Mouse (Mus musculus) midbrain, embryonic 13.5 days (tissue): ENCODE measurements around the gene Wdr37. TPM values are rescaled to one million over a fixed set of nuclear protein-coding genes. Genes with fewer than 3 reads are reported as not detected.
A peak's percentile ranks its signal among the peaks of the same experiment; 100 is the strongest.

Source experiments
- ATAC-seq: fragments of 200-750 bp; cut with Nextera tagmentation; 2 replicates; pipeline ENCODE4 v1.8.0; 2017; ENCODE audit warnings: mild to moderate bottlenecking, moderate TSS enrichment, moderate library complexity
- H3K27ac ChIP-seq: fragments of 300-500 bp; sonication (generic); 2 replicates; pipeline ENCODE4 v1.5.1; 2015; ENCODE audit warnings: inconsistent platforms, mild to moderate bottlenecking, moderate library complexity
- H3K27me3 ChIP-seq: fragments of 300-500 bp; sonication (generic); 2 replicates; pipeline ENCODE4 v1.6.1; 2015; ENCODE audit warnings: mild to moderate bottlenecking, inconsistent platforms
- H3K36me3 ChIP-seq: fragments of 300-500 bp; sonication (generic); 2 replicates; pipeline ENCODE4 v1.6.1; 2015; ENCODE audit warnings: mild to moderate bottlenecking, inconsistent platforms
- H3K4me1 ChIP-seq: fragments of 300-500 bp; sonication (generic); replicated peaks from 2 replicates; pipeline ENCODE4 v1.6.1; 2015; ENCODE audit warnings: inconsistent platforms
- H3K4me2 ChIP-seq: fragments of 300-500 bp; sonication (generic); replicated peaks from 2 replicates; pipeline ENCODE4 v1.6.1; 2015; ENCODE audit warnings: moderate library complexity, mild to moderate bottlenecking, inconsistent platforms
- H3K4me3 ChIP-seq: fragments of 300-500 bp; sonication (generic); replicated peaks from 2 replicates; pipeline ENCODE4 v1.5.1; 2015; ENCODE audit warnings: mild to moderate bottlenecking, inconsistent platforms
- H3K9ac ChIP-seq: fragments of 300-500 bp; sonication (generic); replicated peaks from 2 replicates; pipeline ENCODE4 v1.6.1; 2015; ENCODE audit warnings: mild to moderate bottlenecking, inconsistent platforms
- H3K9me3 ChIP-seq: fragments of 300-500 bp; sonication (generic); 2 replicates; pipeline ENCODE4 v1.6.1; 2016; ENCODE audit warnings: mild to moderate bottlenecking, inconsistent platforms
- WGBS: fragments of 180-500 bp; shearing (Covaris S2); methylation state at CpG from one replicate; pipeline ENCODE4 v1.1.7; 2015; 5-methylcytosine and 5-hydroxymethylcytosine counted together
- polyA plus RNA-seq: library from polyadenylated mRNA; unstranded; fragments of >200 nt; fragmentation: Nextera tagmentation; extraction: Ambion mirVana; gene quantifications from 2 replicates; pipeline ENCODE4 v1.2.1, GENCODE M21; 2015

The Wdr37 gene
- polyA plus RNA-seq, 1 experiment from 2014 or later = 56.6 TPM

GRCm38 (mm10) chr13:8839111-8839510, 32.6 kb downstream of the Wdr37 start:
- Histone ChIP-seq H3K36me3 (peaks cover 85% of the 10 kb centered on the region), H3K4me2 (no peak overlapping the region), H3K4me3 (no peak overlapping the region), H3K9ac (no peak overlapping the region), H3K27me3 (no peaks in the 10 kb centered on the region), H3K4me1 (no peaks in the 10 kb centered on the region), H3K9me3 (no peaks in the 10 kb centered on the region), H3K27ac (peak overlapping the region; percentile 32; the same call in 1 of the 2 replicates)
- WGBS = 91% methylated on average over 10 of the region's 10 CpGs
- no peak for ATAC-seq

- Histone ChIP-seq H3K27ac (no peak overlapping the region), H3K4me3 (no peak overlapping the region), H3K4me2 (no peak overlapping the region), H3K9ac (no peak overlapping the region), H3K4me1 (no peaks in the 10 kb centered on the region), H3K9me3 (no peaks in the 10 kb centered on the region), H3K36me3 (peaks cover 85% of the 10 kb centered on the region), H3K27me3 (no peaks in the 10 kb centered on the region)
- whole genome bisulfite sequencing = 29% methylated on average over 3 of the region's 3 CpGs
- no peak for ATAC-seq
These were observed 33.3 kb downstream of the Wdr37 start for GRCm38 (mm10) chr13:8838394-8838793.

- WGBS = 97% methylated on average over 5 of the region's 5 CpGs
- H3K9me3 ChIP-seq = no peaks in the 10 kb centered on the region
- peaks cover 63% of the 10 kb centered on the region for H3K36me3 ChIP-seq
- H3K4me1 ChIP-seq = peaks cover 2% of the 10 kb centered on the region; the same call in 1 of the 2 replicates
- no peak overlapping the region for H3K9ac ChIP-seq
- H3K27ac ChIP-seq = no peak overlapping the region
- H3K27me3 ChIP-seq = no peaks in the 10 kb centered on the region
- no peak overlapping the region for H3K4me2 ChIP-seq
- H3K4me3 ChIP-seq = no peak overlapping the region
- ATAC-seq = no peak
These were observed 37.1 kb downstream of the Wdr37 start for GRCm38 (mm10) chr13:8834573-8834972.

GRCm38 (mm10) chr13:8831546-8832251, 40.0 kb downstream of the Wdr37 start:
- H3K4me2 ChIP-seq = no peak overlapping the region
- no peak overlapping the region for H3K4me3 ChIP-seq
- WGBS = 94% methylated on average over 7 of the region's 7 CpGs
- no peak overlapping the region for H3K27ac ChIP-seq
- H3K9ac ChIP-seq = no peak overlapping the region
- H3K9me3 ChIP-seq = no peaks in the 10 kb centered on the region
- H3K4me1 ChIP-seq = peaks cover 2% of the 10 kb centered on the region; the same call in 1 of the 2 replicates
- peaks cover 56% of the 10 kb centered on the region for H3K36me3 ChIP-seq
- no peaks in the 10 kb centered on the region for H3K27me3 ChIP-seq
- ATAC-seq = no peak

- H3K9me3 ChIP-seq = no peaks in the 10 kb centered on the region
- no peak for ATAC-seq
- H3K4me3 ChIP-seq = no peak overlapping the region
- no peak overlapping the region for H3K4me2 ChIP-seq
- H3K27me3 ChIP-seq = no peaks in the 10 kb centered on the region
- H3K9ac ChIP-seq = no peak overlapping the region
- H3K4me1 ChIP-seq = peaks cover 2% of the 10 kb centered on the region; the same call in 1 of the 2 replicates
- H3K27ac ChIP-seq = no peak overlapping the region
- H3K36me3 ChIP-seq = peaks cover 52% of the 10 kb centered on the region
These were observed 41.0 kb downstream of the Wdr37 start for GRCm38 (mm10) chr13:8830696-8831095.

- no peaks in the 10 kb centered on the region for H3K9me3 ChIP-seq
- ATAC-seq = no peak
- H3K4me3 ChIP-seq = no peak overlapping the region
- H3K36me3 ChIP-seq = peaks cover 43% of the 10 kb centered on the region
- 61% methylated on average over 5 of the region's 5 CpGs for WGBS
- no peak overlapping the region for H3K27ac ChIP-seq
- H3K4me2 ChIP-seq = no peak overlapping the region
- peaks cover 2% of the 10 kb centered on the region; the same call in 1 of the 2 replicates for H3K4me1 ChIP-seq
- H3K9ac ChIP-seq = no peak overlapping the region
- H3K27me3 ChIP-seq = no peaks in the 10 kb centered on the region
These were observed 41.9 kb downstream of the Wdr37 start for GRCm38 (mm10) chr13:8829784-8830183.

GRCm38 (mm10) chr13:8828946-8829345, 42.8 kb downstream of the Wdr37 start:
- no peak overlapping the region for H3K9ac ChIP-seq
- H3K36me3 ChIP-seq = peaks cover 35% of the 10 kb centered on the region
- no peaks in the 10 kb centered on the region for H3K9me3 ChIP-seq
- WGBS = 100% methylated on average over 1 of the region's 1 CpGs
- no peaks in the 10 kb centered on the region for H3K27me3 ChIP-seq
- no peak overlapping the region for H3K27ac ChIP-seq
- peaks cover 2% of the 10 kb centered on the region; the same call in 1 of the 2 replicates for H3K4me1 ChIP-seq
- ATAC-seq = no peak
- H3K4me3 ChIP-seq = no peak overlapping the region
- no peak overlapping the region for H3K4me2 ChIP-seq

- Histone ChIP-seq H3K9me3 (no peaks in the 10 kb centered on the region), H3K27me3 (no peaks in the 10 kb centered on the region), H3K27ac (peak overlapping the region; percentile 30; the same call in 1 of the 2 replicates), H3K4me1 (peaks cover 8% of the 10 kb centered on the region; the same call in 1 of the 2 replicates), H3K4me2 (no peak overlapping the region), H3K36me3 (peaks cover 43% of the 10 kb centered on the region), H3K4me3 (no peak overlapping the region), H3K9ac (no peak overlapping the region)
- 68% methylated on average over 8 of the region's 8 CpGs for WGBS
- ATAC-seq = peak; percentile 54; the same call in 1 of the 2 replicates
These were observed 48.2 kb downstream of the Wdr37 start for GRCm38 (mm10) chr13:8823546-8823945.

GRCm38 (mm10) chr13:8823120-8823519, 48.6 kb downstream of the Wdr37 start:
- Histone ChIP-seq H3K9me3 (no peaks in the 10 kb centered on the region), H3K4me1 (peaks cover 8% of the 10 kb centered on the region; the same call in 1 of the 2 replicates), H3K4me3 (no peak overlapping the region), H3K36me3 (peaks cover 43% of the 10 kb centered on the region), H3K4me2 (no peak overlapping the region), H3K27ac (peak overlapping the region; percentile 30; the same call in 1 of the 2 replicates), H3K9ac (no peak overlapping the region), H3K27me3 (no peaks in the 10 kb centered on the region)
- 0 out of 2 replicates have a peak, but pooled peaks have one; percentile 37 for ATAC-seq
- 65% methylated on average over 6 of the region's 6 CpGs for WGBS

GRCm38 (mm10) chr13:8822201-8822600, 49.5 kb downstream of the Wdr37 start:
- 96% methylated on average over 4 of the region's 4 CpGs for WGBS
- H3K27ac ChIP-seq = no peak overlapping the region
- H3K4me3 ChIP-seq = no peak overlapping the region
- no peaks in the 10 kb centered on the region for H3K9me3 ChIP-seq
- H3K27me3 ChIP-seq = no peaks in the 10 kb centered on the region
- ATAC-seq = no peak
- H3K4me1 ChIP-seq = peaks cover 8% of the 10 kb centered on the region; the same call in 1 of the 2 replicates
- H3K4me2 ChIP-seq = no peak overlapping the region
- peaks cover 50% of the 10 kb centered on the region for H3K36me3 ChIP-seq
- no peak overlapping the region for H3K9ac ChIP-seq

GRCm38 (mm10) chr13:8805931-8806330, 65.8 kb downstream of the Wdr37 start:
- no peak overlapping the region for H3K27ac ChIP-seq
- no peak overlapping the region for H3K4me3 ChIP-seq
- no peaks in the 10 kb centered on the region for H3K27me3 ChIP-seq
- no peak overlapping the region for H3K4me2 ChIP-seq
- H3K9me3 ChIP-seq = no peaks in the 10 kb centered on the region
- no peaks in the 10 kb centered on the region for H3K4me1 ChIP-seq
- peaks cover 17% of the 10 kb centered on the region for H3K36me3 ChIP-seq
- no peak overlapping the region for H3K9ac ChIP-seq
- ATAC-seq = no peak
- WGBS = 93% methylated on average over 2 of the region's 2 CpGs

GRCm38 (mm10) chr13:8800576-8800975, 71.1 kb downstream of the Wdr37 start:
- Histone ChIP-seq H3K27ac (no peak overlapping the region), H3K9ac (no peak overlapping the region), H3K4me1 (no peaks in the 10 kb centered on the region), H3K36me3 (peaks cover 10% of the 10 kb centered on the region), H3K4me3 (no peak overlapping the region), H3K9me3 (no peaks in the 10 kb centered on the region), H3K4me2 (no peak overlapping the region), H3K27me3 (no peaks in the 10 kb centered on the region)
- ATAC-seq = no peak
- WGBS = 89% methylated on average over 6 of the region's 6 CpGs
